Mouse (Mus musculus) hindbrain, embryonic 16.5 days (tissue): Measurements from ENCODE around the gene Eri3. TPM values are rescaled to one million over a fixed set of nuclear protein-coding genes. Genes with fewer than 3 reads are reported as not detected.

Source experiments
- ATAC-seq: fragments of 200-750 bp; cut with Nextera tagmentation; 2 replicates; pipeline ENCODE4 v1.8.0; 2017; ENCODE audit warnings: moderate TSS enrichment, moderate library complexity
- H3K27ac ChIP-seq: fragments of 300-500 bp; sonication (generic); 2 replicates; pipeline ENCODE4 v1.5.1; 2014; ENCODE audit warnings: low read depth, mild to moderate bottlenecking, control low read depth, low read length, moderate library complexity
- H3K27me3 ChIP-seq: fragments of 300-500 bp; sonication (generic); replicated peaks from 2 replicates; pipeline ENCODE4 v1.6.1; 2014; ENCODE audit warnings: low read length; ENCODE audit not compliant: control insufficient read depth, insufficient read depth
- H3K36me3 ChIP-seq: fragments of 300-500 bp; sonication (generic); 2 replicates; pipeline ENCODE4 v1.6.1; 2014; ENCODE audit warnings: mild to moderate bottlenecking, low read length, moderate library complexity, mixed read lengths; ENCODE audit not compliant: control insufficient read depth, insufficient read depth
- H3K4me1 ChIP-seq: fragments of 300-500 bp; sonication (generic); 2 replicates; pipeline ENCODE4 v1.6.1; 2014; ENCODE audit warnings: low read depth, low read length; ENCODE audit not compliant: control insufficient read depth, insufficient read depth
- H3K4me2 ChIP-seq: fragments of 300-500 bp; sonication (generic); 2 replicates; pipeline ENCODE4 v1.6.1; 2014; ENCODE audit warnings: mild to moderate bottlenecking, low read length, control low read depth, moderate library complexity
- H3K4me3 ChIP-seq: fragments of 300-500 bp; sonication (generic); 2 replicates; pipeline ENCODE4 v1.5.1; 2014; ENCODE audit warnings: mild to moderate bottlenecking, low read length, control low read depth, moderate library complexity
- H3K9ac ChIP-seq: fragments of 300-500 bp; sonication (generic); 2 replicates; pipeline ENCODE4 v1.6.1; 2014; ENCODE audit warnings: low read depth, mild to moderate bottlenecking, control low read depth, low read length, moderate library complexity
- H3K9me3 ChIP-seq: fragments of 300-500 bp; sonication (generic); 2 replicates; pipeline ENCODE4 v1.6.1; 2014; ENCODE audit warnings: mild to moderate bottlenecking, low read length, moderate library complexity; ENCODE audit not compliant: control insufficient read depth
- WGBS: fragments of 180-500 bp; shearing (Covaris S2); extraction: QIAGEN DNeasy Blood & Tissue Kit; methylation state at CpG from one replicate; pipeline ENCODE4 v1.1.7; 2014; 5-methylcytosine and 5-hydroxymethylcytosine counted together
- microRNA-seq: library from miRNA; unstranded; fragments of <30 nt; microRNA quantifications from one replicate; pipeline ENCODE4, GENCODE M21; 2017
- polyA plus RNA-seq: library from polyadenylated mRNA; unstranded; fragments of >200 nt; fragmentation: Nextera tagmentation; extraction: Ambion mirVana; gene quantifications from 2 replicates; pipeline ENCODE4 v1.2.1, GENCODE M21; 2015

Gene Eri3
- polyA plus RNA-seq, 1 experiment from 2014 or later, result 276 TPM

GRCm38 (mm10) chr4:117712314-117712713 is 162.1 kb downstream of the Eri3 start:
- 86% methylated on average over 3 of the region's 3 CpGs for WGBS
- Histone ChIP-seq H3K4me2 (no peak overlapping the region), H3K9me3 (no peaks in the 10 kb centered on the region), H3K36me3 (no peaks in the 10 kb centered on the region), H3K9ac (no peak overlapping the region), H3K27ac (no peak overlapping the region), H3K4me3 (no peak overlapping the region), H3K4me1 (no peaks in the 10 kb centered on the region), H3K27me3 (no peaks in the 10 kb centered on the region)
- ATAC-seq, result no peak

- Histone ChIP-seq H3K4me2 (no peak overlapping the region), H3K27ac (no peak overlapping the region), H3K4me1 (no peaks in the 10 kb centered on the region), H3K4me3 (no peak overlapping the region), H3K36me3 (no peaks in the 10 kb centered on the region), H3K27me3 (no peaks in the 10 kb centered on the region), H3K9ac (no peak overlapping the region), H3K9me3 (no peaks in the 10 kb centered on the region)
- no peak for ATAC-seq
- WGBS, result 88% methylated on average over 6 of the region's 6 CpGs
Observed at GRCm38 (mm10) chr4:117713303-117714098, 163.3 kb downstream of the Eri3 start.

Small RNAs within 50 kb of the gene (microRNA-seq; reads per million reads assigned to microRNA genes)
- gene Gm25559, result not detected

Other genes with a start within 250 kb of the Eri3 start
- 109 and 114 TPM in 2 replicates for gene Rnf220, start 53.3 kb upstream of the Eri3 start, polyA plus RNA-seq
- 77.7 and 80.5 TPM in 2 replicates for gene Dmap1, start 131.9 kb downstream of the Eri3 start, polyA plus RNA-seq
- gene Gm12845, start 174.0 kb downstream of the Eri3 start, polyA plus RNA-seq, result not detected in 2 replicates
- not detected in 2 replicates for gene Klf17, start 215.3 kb downstream of the Eri3 start, polyA plus RNA-seq